Mouse (Mus musculus): ENCODE data around the gene Rnf13. TPM values are rescaled to one million over a fixed set of nuclear protein-coding genes. Genes with fewer than 3 reads are reported as not detected.

The Rnf13 gene
- total RNA-seq, 2 experiments from 2014 or later = 61.7 to 64.0 TPM

DNA sequence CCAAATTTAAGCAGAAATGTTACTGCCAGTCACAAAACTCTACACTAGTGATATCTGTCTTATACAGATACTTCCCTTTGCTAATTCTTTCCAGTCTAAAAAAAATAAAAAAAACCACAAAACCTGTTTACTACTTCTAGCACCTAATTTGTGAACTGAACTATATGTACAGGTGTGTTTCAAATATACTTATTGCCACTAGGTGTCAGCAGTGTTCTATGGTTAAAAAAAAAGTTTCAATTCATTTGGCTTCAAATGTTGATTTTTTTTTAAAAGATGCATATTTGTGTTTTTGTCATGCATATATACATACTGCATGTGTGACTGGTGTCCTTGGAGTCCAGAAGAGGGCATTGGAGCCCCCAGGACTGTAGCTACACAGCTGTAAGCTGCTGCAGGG, 107.9 kb downstream of the Rnf13 start:
- DNase-seq (ENCODE audit: low spot score in 2 of 2) = no peak

DNA sequence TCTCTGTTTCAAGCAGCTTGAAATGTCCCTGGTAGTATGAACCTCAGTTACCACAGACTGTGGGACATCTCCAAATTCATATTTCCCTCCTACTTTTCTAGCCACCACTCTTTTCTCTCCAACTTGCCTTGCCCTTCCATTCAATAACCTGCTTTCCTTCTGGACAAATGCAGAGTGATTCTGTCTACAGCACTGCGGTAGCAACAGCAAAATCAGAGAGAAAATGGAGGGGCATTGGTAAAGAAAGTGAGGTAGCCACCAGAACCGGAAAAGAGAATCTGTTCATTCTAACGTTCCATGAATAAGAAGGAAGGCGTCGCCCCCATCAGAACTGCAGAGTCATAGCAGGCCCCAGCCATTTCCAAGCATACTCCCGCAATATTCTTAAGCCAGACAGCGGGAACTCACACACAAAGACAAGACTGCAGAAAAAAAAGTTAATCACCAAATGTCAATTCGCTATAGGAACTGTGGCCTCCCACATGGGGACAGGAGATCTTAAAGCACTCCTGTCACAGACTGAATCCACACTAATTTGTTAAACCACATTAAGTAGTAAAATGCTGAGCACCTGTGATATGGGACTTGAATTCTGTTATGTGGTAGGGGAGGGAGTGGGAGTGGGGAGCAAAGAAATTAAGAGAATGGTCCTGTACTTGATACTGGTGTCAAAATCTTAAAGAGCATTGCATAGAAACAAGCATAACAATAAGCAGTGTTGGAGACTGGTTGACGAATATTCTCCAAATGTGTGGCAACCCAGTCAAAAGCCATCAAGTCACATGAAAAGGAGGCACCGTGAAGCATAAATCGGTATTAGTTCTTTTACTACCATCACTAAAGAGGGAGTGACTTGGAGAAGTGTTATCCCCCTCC, 110.2 kb downstream of the Rnf13 start:
- DNase-seq (ENCODE audit: low spot score in 2 of 2) = no peak

DNA sequence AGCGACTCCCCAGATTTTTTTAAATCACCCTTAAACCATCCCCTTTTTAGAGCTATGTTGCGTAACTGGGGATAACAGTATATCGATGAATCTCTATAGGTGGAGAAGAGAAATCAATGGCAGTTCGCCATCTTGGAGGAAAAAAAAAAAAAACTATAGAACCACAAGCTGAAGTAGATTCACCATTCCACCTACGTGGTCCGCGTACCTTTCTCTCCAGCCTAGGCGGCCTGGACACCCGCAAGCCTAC, 110.7 kb downstream of the Rnf13 start:
- no peak for DNase-seq (ENCODE audit: low spot score in 2 of 2)

DNA sequence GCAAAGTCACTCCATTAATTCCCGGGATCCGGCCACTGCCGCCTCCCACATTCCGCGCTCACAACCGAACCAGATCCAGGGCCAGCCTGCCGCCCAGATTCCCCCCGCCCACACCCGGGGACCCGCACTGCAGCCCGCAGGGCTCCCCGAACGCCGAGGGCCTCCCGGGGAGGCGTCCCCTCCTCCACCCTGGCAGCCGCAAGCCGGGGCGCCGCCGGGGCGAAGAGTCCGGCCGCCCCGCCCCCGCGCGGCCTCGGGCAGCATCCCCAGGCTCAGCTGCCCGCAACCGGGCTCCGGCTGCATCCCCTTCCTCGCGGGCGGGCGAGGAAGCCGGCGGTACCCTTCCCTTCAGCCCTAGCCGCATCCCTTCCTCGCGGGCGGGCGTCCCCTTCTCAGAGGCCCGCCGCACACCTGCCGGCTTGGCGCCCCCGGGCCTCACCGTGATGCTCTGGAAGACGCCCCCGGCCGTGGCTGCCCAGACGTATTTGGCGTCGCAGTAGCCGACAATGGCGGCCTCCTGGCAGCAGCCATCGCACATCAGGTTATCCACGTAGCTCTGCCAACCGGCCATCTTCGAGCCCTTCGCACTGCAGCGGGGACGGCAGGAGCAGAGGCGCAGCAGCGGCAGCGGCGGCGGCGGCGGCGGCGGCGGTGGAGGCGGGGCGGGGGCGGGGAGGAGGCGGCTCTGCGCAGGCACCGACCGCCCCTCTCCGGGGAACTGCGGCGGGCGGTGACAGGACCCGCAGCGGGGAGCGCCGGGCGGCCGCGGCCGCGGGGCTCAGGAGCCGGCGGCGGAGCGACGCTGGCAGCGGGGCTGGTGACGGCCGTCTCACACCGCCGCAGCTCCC, 111.3 kb downstream of the Rnf13 start:
- DNase-seq (ENCODE audit: low spot score in 2 of 2) = peak; percentile 28 to 29

DNA sequence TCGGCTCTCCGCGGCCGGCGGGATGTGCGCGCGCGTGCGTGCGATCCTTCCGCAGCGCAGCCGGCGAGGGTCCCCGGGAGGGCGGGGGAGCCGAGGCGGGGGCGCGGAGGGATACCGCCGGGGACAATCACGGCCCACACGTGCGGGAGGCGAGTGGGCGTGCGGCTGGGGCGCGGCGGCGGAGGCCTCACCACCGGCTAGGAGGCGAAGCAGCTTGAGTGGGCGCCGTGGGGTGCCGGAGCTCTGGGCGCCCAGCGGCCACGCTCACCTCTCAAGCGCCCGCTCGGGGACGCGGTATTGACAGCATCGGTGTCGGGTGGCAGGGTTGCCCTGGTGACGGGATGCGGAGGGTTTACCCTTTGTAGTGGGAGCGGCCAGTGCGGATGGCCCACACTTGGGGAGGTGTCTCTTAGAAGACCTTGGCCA, 111.9 kb downstream of the Rnf13 start, which contains the start of gene Pfn2:
TSS of gene Pfn2 (minus strand) at position 320 of the 426 bp plus-strand sequence.
- DNase-seq (ENCODE audit: low spot score in 2 of 2) = peak; percentile 39 to 48

DNA sequence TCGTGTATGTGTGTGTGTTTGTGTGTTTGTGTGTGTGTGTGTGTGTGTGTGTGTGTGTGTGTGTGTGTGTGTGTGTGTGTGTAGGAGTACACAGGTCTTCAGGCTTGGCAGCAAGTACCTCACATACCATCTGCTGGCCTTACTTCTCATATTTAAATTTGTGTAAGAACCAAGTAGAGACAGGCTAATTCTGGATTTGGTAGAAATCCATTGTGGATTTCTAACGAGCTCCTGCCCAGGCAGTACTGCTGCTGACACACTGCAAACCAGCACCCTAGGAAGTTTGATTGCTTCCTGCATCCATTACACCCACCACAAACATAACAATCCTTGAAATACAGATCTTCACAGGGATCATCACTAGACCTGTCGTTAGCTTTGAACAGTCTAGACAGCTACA, 147.1 kb downstream of the Rnf13 start:
- no peak for DNase-seq (ENCODE audit: low spot score in 2 of 2)

Other genes with a start within 250 kb of the Rnf13 start
- gene Wwtr1, start 160.2 kb upstream of the Rnf13 start, total RNA-seq (2021) = 10 to 100 TPM; 50.6 to 52.3 TPM
- gene Commd2, start 84.3 kb upstream of the Rnf13 start, total RNA-seq (2021) = 10 to 100 TPM; 32.9 to 34.8 TPM
- gene Ankub1, start 43.3 kb upstream of the Rnf13 start, total RNA-seq (2021) = under 1 TPM in 1 of 2 experiments, not detected in 1; 0.14 TPM
- 10 to 100 TPM; 67.2 to 76.4 TPM for gene Pfn2, start 112.0 kb downstream of the Rnf13 start, total RNA-seq (2021)

All from adrenal gland, postnatal 4 days (tissue).